Mouse (Mus musculus): ENCODE measurements around the gene Mpv17.

The Mpv17 gene

DNA sequence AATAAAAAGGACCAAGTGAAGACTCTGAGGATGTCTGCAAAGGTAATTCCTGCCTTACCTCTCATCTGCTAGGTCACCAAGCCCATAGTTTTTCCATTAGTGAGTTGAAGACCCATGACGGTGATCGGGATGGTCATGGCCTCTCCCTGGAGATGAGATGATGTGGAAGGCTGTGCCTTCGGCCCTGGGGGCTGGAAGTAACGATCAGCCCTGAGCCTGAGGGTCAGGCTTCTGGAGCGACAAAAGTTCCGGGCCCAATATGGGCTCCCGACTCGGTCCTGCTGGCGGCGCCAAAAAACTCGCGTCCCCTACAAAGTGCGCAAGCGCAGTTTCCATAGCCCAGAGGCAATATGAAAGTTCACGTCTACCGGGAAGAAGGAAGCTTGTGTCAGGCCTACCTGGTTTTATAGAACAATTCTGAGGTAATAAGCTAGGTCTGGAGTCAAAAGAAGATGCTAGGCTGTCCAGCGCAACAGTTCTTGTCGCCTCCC is 46.0 kb downstream of the Mpv17 start, which contains the start of gene Slc30a3:
TSS of gene Slc30a3 (minus strand) at position 238 of the 491 bp plus-strand sequence.
- DNase-seq (ENCODE audit: low read depth, low spot score): no peak

- DNase-seq (ENCODE audit: low read depth, low spot score): no peak
Measured at GRCm38 (mm10) chr5:31105814-31106335, 48.2 kb downstream of the Mpv17 start, which contains the start of gene Dnajc5g. Gene Dnajc5g, plus strand, starts transcription at chr5:31106285.

DNA sequence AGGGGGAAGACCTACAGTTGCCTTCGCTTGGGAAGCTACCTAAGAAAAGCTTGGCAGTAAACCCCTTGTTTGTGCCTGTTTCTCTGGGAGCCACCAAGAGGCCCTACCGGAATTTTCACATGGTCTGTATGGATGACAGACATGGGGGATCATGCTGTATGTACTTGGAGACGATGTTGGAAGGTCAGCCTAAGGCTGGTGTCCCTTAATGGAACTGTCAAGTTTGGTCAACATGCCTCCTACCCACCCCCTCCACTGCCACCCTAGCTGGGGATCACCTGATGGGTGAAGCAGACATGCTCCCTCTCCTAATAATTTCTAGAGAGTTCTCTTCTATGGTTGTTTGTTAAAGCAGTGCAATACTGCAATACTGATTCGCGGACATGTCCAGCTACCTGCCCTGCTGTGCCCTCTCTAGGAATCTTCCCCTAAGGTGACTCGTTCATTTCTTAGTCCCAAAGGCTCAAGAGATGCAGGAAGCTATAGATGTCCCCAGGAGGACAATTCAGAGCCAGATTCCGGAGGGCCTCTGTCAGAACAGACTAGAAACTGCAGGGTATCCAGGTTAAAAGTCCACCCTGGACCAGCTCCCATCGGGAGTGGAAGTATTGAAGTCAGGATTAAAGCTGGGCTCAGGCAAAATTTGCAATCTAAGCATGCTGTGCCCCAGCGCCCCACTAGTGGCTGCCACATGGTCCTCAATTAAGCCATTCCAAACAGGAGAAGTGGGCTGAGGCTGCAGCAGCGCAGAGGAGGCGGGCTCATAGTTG is 58.2 kb downstream of the Mpv17 start:
- DNase-seq (ENCODE audit: low read depth, low spot score): no peak

DNA sequence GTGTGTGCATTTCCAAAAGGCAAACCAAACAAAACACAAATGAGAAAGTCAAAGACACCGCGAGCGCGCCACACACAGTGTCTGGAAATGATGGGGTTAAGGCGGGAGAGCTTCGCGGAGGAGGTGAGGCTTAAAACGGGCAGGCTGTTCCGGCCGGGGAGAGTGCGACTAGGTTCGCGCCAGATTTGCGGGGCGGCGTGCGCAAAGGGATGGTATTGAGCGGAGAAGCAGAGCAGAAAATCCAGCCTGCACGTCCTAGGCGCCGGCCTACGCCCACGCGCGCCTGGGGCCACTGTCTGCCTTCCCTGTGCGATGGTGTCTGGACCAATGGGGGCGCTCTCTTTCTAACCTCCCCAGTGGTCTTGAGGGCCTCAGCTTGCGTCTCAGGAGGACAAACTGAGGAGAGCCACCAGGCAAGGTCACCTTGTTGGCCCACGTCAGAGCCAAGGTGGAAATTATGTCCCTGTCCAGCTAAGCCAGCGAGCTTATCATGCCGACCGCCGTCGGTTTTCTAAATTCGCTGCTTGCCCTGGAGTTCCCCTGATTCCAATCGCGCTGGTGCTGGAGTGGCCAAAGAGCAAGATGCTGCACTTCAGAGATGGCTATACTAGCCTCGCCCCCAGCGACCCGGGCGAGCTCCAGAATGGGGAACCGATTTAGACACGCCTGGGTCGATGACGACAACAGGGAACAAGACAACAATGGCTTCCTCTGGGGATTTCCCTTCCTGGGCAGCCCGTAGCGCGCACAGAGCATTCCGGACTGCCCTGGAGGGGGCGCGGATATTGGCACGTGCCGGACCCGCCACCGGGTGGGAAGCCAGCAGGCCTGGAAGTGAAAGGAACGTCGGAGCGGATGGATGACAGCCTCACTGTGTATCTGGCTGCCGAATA is 59.0 kb downstream of the Mpv17 start:
- peak; percentile 76 for DNase-seq (ENCODE audit: low read depth, low spot score)

GRCm38 (mm10) chr5:31094100-31094798 is 59.8 kb downstream of the Mpv17 start:
- DNase-seq (ENCODE audit: low read depth, low spot score): no peak

GRCm38 (mm10) chr5:31093151-31094041 is 60.7 kb downstream of the Mpv17 start:
- peak; percentile 57 for DNase-seq (ENCODE audit: low read depth, low spot score)

GRCm38 (mm10) chr5:31092231-31092975 is 61.6 kb downstream of the Mpv17 start:
- no peak for DNase-seq (ENCODE audit: low read depth, low spot score)
